Mouse (Mus musculus) adrenal gland, postnatal 10 days (tissue): ENCODE measurements around the gene Lair1. TPM values are rescaled to one million over a fixed set of nuclear protein-coding genes. Genes with fewer than 3 reads are reported as not detected.
"Not testable (repeated sequence)": the region's sequence is repeated elsewhere in the genome, so short reads cannot be mapped to it uniquely, and the experiment has no call there.

Experiments
- DNase-seq: peaks from one replicate; pipeline ENCODE4 v3.0.0; 2021; ENCODE audit warnings: mixed read lengths
- total RNA-seq, 2 experiments: library from RNA; stranded (reverse); gene quantifications; 2 replicates each; pipeline ENCODE4 v1.2.3; 2021

Lair1 gene
- total RNA-seq, 2 experiments from 2014 or later = 1.4 to 2.5 TPM

DNA sequence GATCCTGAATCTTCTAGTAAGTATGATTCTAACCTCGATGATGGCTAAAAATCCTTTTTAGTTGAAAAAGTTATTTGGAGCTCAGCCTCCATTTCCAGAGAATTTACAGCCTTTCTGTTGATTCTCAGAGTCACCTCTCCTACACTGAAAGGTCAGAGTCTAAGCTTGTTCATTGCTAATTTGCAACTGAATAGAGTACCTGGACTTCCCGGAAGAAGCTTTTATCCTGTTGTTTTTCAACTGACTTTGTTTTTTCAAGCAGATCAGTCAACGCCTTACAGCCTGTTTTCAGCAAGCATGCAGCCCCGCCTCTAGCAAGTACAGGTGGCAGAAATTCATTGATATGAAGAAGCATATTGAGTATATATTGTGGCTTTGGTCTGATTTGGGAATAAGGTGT, 59.0 kb downstream of the Lair1 start:
- not testable (repeated sequence) for DNase-seq

DNA sequence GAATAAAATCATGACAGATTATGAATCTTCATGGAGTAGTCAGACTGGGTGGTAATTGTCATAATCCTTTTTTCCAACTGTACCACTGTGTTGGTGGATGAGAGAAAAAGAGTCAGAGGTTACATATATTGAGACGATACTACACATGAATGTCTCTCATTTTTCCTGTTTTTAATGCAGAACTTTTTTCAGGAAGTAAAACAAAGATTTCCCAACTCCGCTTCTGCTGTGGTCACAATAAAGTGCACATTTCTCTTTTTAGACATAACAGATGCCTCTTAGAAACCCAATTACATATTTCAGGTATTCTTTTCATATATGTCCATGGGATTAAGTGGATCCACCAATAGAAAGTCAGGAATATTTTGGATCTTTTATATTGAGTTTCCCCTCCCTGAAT, 101.0 kb downstream of the Lair1 start:
- no peak for DNase-seq

DNA sequence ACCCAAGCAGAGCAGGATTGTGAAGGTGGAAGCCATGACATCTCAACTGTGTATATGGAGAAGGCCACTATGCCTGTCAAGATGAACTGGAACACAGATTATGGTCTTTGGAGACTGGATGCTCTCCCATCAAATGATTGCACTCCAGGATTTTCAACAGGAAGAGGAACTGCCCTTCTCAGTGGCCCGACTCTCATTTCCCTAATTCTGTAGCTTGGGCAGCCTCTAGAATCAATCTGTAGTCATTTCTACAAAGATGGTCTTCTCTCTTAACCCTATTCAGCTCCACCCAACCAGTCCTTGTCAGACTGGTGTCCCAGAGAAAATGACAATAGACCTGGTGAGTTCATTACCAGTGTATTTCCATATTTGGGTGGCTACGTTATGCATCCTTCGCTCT, 105.6 kb downstream of the Lair1 start:
- no peak for DNase-seq

Other genes starting within 250 kb of the Lair1 start
- under 1 TPM; 0.36 to 0.48 TPM for gene Gm15448, start 237.5 kb downstream of the Lair1 start, total RNA-seq
- gene Pira2, start 218.2 kb downstream of the Lair1 start, total RNA-seq = under 1 TPM; 0.57 to 0.70 TPM
- under 1 TPM in 1 of 2 experiments, not detected in 1; 0.66 TPM for gene Gm14548, start 165.1 kb downstream of the Lair1 start, total RNA-seq
- gene Lilra6, start 147.7 kb downstream of the Lair1 start, total RNA-seq = under 1 TPM; 0.42 to 0.45 TPM
- 1 to 10 TPM; 6.4 to 9.1 TPM for gene Ttyh1, start 56.2 kb upstream of the Lair1 start, total RNA-seq
- 100 to 1,000 TPM in 1 of 2 experiments, 10 to 100 TPM in 1; 66.0 to 134 TPM for gene Leng8, start 73.8 kb upstream of the Lair1 start, total RNA-seq
- gene Leng9, start 87.2 kb upstream of the Lair1 start, total RNA-seq = 1 to 10 TPM; 5.5 to 9.8 TPM
- gene Cdc42ep5, start 101.7 kb upstream of the Lair1 start, total RNA-seq = 10 to 100 TPM; 24.8 to 25.3 TPM
- gene Lilra5, start 174.6 kb upstream of the Lair1 start, total RNA-seq = under 1 TPM; 0.30 to 0.36 TPM